Mouse (Mus musculus): ENCODE measurements around the gene Creb5.

GRCm38 (mm10) chr6:53469204-53469603 lies 182.1 kb downstream of the Creb5 start:
- no peak for TF ChIP-seq CTCF (IDR thresholded peaks at IDR 0.05; ENCODE audit: low read depth, low read length)
- TF ChIP-seq POLR2A (IDR thresholded peaks at IDR 0.05; ENCODE audit: insufficient read depth, low read length), result no peak

Data from ES-Bruce4 (cell line).